Mouse (Mus musculus) liver, adult 2 months (tissue): ENCODE data around the gene Bcan.

Source experiments
- CTCF ChIP-seq: fragments of 200-500 bp; IDR thresholded peaks from 2 replicates; pipeline ENCODE4 v1.5.1; 2011; ENCODE audit warnings: low read depth, low read length, control low read depth
- POLR2A ChIP-seq: fragments of 200-500 bp; IDR thresholded peaks from 2 replicates; pipeline ENCODE4 v1.6.1; 2011; ENCODE audit warnings: low read length, control low read depth; ENCODE audit not compliant: insufficient read depth; ENCODE audit errors: extremely low read depth

DNA sequence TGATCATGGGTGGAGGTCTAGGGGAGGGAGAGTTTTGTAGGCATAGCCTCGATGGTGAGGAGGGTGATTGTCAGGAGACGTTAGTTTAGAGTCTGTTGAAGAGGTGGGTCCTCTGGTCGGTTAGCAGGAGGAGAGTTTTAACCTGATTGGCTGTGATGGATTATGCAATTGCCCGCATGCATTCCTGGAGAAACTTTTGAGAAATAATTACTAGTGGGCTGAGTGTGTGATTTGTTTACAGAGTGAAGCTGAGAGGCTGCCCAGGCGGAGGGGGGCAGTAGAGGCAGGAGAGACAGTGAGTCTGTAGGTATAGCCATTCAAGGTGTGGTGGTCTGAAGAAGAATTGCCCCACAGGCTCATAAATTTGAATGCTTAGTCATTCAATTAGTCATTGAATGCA is 33.5 kb upstream of the Bcan start:
- no peak for TF ChIP-seq CTCF
- TF ChIP-seq POLR2A: no peak
